Mouse (Mus musculus) olfactory bulb, adult 2 months (tissue): ENCODE data around the gene Exoc3l4.
A peak's percentile ranks its signal among the peaks of the same experiment; 100 is the strongest.

Source experiments
- CTCF ChIP-seq: fragments of 200-500 bp; IDR thresholded peaks from 2 replicates; pipeline ENCODE4 v1.5.1; 2012; ENCODE audit warnings: low read depth, mild to moderate bottlenecking, low read length, moderate library complexity; ENCODE audit not compliant: insufficient read depth
- POLR2A ChIP-seq: fragments of 200-500 bp; IDR thresholded peaks from 2 replicates; pipeline ENCODE4 v1.6.1; 2012; ENCODE audit warnings: mild to moderate bottlenecking, low read depth, low read length, moderate library complexity; ENCODE audit not compliant: insufficient read depth

DNA sequence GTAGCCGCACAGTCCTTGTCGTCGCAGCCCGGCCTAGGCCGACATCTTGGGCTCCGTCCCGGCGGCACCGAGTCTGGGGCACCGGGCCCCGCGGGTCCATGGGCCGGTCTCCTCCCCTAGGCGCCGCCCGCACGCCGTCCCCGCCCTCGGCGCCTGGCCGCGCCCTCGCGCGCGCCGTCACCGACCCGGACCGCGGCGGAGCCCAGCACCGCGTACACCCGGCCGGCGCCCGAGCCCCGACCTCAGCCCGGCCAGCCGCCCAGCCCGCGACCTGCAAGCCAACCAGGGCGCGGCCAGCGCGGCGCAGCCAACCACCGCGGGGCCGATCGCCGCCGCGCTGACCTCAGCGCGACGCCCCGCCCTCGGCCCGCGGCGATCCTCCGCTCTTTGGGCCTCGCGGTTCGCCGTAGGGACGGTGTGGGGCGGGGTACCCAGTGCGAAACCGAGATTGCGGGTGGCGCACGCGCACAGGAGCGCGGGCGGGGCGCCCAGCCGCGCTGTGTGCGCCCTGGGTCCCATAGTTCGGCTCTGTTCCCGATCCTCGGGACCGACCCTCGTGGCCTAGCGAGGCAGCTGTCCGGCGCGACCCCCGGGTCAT lies 39.3 kb upstream of the Exoc3l4 start, which contains the start of gene Cdc42bpb:
- peak; percentile 95 for TF ChIP-seq POLR2A
- TF ChIP-seq CTCF: no peak
